Mouse (Mus musculus) thymus, postnatal 4 days (tissue): ENCODE data around the gene Fbxo6.
"Not testable (repeated sequence)": the region's sequence is repeated elsewhere in the genome, so short reads cannot be mapped to it uniquely, and the experiment has no call there.

Experiments
- DNase-seq: peaks from one replicate; pipeline ENCODE4 v3.0.0; 2021

Gene Fbxo6

GRCm38 (mm10) chr4:148151267-148152168, at the start of gene Fbxo6:
Fbxo6 (minus strand) TSS chr4:148152140.
- peak; percentile 91 for DNase-seq

GRCm38 (mm10) chr4:148198721-148199120, 46.8 kb upstream of the Fbxo6 start:
- DNase-seq, result no peak

GRCm38 (mm10) chr4:148194400-148194799, 42.5 kb upstream of the Fbxo6 start:
- no peak for DNase-seq

GRCm38 (mm10) chr4:148192707-148193245, 40.8 kb upstream of the Fbxo6 start:
- no peak for DNase-seq

- DNase-seq, result not testable (repeated sequence)
Observed at GRCm38 (mm10) chr4:148188767-148189166, 36.8 kb upstream of the Fbxo6 start.

GRCm38 (mm10) chr4:148185819-148186218, 33.9 kb upstream of the Fbxo6 start:
- DNase-seq, result no peak

- DNase-seq, result no peak
Observed at GRCm38 (mm10) chr4:148184564-148184963, 32.6 kb upstream of the Fbxo6 start.

- DNase-seq, result no peak
Observed at GRCm38 (mm10) chr4:148182363-148182762, 30.4 kb upstream of the Fbxo6 start.

- DNase-seq, result no peak
Observed at GRCm38 (mm10) chr4:148181483-148181882, 29.5 kb upstream of the Fbxo6 start.

GRCm38 (mm10) chr4:148177716-148178115, 25.8 kb upstream of the Fbxo6 start:
- DNase-seq, result no peak

GRCm38 (mm10) chr4:148176603-148177002, 24.7 kb upstream of the Fbxo6 start:
- not testable (repeated sequence) for DNase-seq

- no peak for DNase-seq
Observed at GRCm38 (mm10) chr4:148174495-148174862, 22.5 kb upstream of the Fbxo6 start.

- no peak for DNase-seq
Observed at GRCm38 (mm10) chr4:148173811-148174494, 22.0 kb upstream of the Fbxo6 start.

GRCm38 (mm10) chr4:148171261-148171660, 19.3 kb upstream of the Fbxo6 start:
- no peak for DNase-seq

- DNase-seq, result peak; percentile 64
Observed at GRCm38 (mm10) chr4:148170842-148171241, 18.9 kb upstream of the Fbxo6 start.

- DNase-seq, result no peak
Observed at GRCm38 (mm10) chr4:148169586-148169985, 17.6 kb upstream of the Fbxo6 start.

- peak; percentile 87 for DNase-seq
Observed at GRCm38 (mm10) chr4:148168287-148168686, 16.3 kb upstream of the Fbxo6 start.

GRCm38 (mm10) chr4:148166986-148167385, 15.0 kb upstream of the Fbxo6 start:
- DNase-seq, result peak; percentile 90

GRCm38 (mm10) chr4:148166431-148166830, 14.5 kb upstream of the Fbxo6 start:
- DNase-seq, result no peak

- DNase-seq, result no peak
Observed at GRCm38 (mm10) chr4:148165551-148165950, 13.6 kb upstream of the Fbxo6 start.

- DNase-seq, result no peak
Observed at GRCm38 (mm10) chr4:148164461-148164860, 12.5 kb upstream of the Fbxo6 start.

GRCm38 (mm10) chr4:148164002-148164439, 12.1 kb upstream of the Fbxo6 start:
- peak; percentile 88 for DNase-seq
